Mouse (Mus musculus): ENCODE measurements around the gene Tmem120b.
A peak's percentile ranks its signal among the peaks of the same experiment; 100 is the strongest.
"Not testable (repeated sequence)": the region's sequence is repeated elsewhere in the genome, so short reads cannot be mapped to it uniquely, and the experiment has no call there.

Tmem120b gene

DNA sequence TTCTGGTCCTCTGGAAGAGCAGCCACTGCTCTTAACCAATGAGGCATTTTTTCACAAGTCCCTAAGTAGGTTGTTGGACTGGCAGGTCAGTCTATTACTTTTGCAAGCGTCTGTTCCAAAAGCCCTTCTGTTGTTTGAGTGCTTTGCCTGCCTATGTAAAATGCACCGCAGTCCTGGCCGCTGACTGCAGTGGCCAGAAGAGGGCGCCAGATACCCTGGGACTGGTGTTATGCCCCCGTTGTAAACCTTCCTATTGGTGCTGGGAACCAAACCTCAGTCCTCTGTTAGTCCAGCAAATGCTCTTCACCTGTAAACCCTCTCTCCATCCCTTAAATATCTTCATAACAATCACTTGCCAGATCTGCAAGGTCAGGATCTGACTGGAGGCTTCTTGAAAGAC, 16.5 kb upstream of the Tmem120b start:
- no peak for DNase-seq (ENCODE audit: low spot score)

DNA sequence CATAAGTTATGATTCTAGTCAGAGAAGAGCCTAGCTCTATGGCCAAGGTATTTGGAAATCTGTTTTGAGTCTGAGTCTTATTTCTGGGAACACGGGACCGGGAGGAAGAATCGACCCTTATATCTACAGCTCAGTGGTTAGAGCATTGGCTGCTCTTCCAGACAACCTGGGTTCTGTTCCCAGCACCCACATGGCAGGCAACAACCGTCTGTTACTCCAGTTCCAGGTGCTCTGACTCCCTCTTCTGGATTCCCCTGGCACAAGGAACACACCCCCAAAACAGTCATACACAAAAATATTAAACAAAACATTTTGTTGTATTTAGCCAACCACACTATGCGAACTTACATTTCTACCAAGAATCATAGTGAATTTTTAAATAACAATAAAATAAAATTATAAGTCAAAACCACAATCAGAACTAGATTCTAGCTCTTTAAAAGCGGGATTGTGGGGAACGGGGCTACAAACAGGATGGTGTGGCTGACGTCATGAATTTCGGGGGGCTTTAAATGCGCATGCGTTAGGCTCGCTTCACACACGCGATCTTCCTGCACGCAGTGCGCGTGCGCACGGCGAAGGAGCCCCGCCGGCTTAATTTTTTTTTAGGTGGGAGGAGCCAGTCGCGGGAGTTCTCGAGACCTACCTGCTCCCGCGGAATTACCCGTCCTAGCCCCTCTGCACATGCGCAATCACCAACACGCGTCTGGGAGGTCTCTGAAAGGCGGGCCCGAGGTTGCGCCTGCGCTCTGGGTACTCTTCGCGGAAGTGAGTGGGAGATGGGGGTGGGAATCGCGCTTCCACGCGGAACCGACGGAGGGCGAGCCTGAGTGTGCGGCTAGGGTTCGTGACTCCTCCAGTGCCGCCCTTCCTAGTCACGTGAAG, 10.6 kb upstream of the Tmem120b start:
- peak; percentile 96 for DNase-seq (ENCODE audit: low spot score)

DNA sequence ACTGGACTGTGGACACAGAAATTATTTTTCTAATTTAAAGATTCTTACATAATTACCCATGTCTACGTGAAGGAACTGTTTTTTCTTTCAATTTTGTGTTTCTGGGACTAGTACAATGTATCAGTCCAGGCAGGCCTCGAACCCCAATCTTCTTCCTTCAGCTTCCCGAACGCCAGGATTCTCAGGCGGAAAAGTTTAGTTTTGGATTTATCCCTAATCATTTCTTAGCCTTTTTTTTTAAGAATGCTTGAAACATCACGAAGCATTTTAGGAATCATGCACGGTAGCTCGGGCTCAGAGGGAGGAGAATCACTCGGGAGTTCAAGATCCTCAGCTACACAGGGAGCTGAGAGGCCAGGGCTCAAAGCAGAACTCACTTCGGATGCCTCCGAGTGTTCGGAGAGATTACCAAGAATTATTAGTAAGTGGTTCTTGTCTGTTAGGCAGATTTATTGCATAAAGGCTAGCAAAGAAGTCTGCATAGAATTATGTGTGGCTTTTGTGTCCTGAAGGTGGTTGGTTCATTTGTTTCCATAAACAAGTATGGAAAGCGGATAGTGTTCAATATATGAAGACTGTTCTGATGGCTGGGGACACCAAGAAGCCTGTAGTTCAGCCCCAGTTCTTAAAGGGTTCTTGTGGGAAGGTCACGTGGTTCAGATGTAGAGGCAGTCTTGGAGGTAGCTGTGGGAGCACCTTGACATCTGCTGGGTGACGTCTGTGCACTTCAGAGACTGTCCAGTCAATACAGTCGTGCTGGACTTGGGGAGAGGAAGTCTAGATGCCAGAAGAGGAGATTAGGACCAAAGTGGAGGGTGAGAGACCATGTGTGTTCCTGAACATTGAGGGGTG, 9.7 kb upstream of the Tmem120b start:
- DNase-seq (ENCODE audit: low spot score) = no peak

DNA sequence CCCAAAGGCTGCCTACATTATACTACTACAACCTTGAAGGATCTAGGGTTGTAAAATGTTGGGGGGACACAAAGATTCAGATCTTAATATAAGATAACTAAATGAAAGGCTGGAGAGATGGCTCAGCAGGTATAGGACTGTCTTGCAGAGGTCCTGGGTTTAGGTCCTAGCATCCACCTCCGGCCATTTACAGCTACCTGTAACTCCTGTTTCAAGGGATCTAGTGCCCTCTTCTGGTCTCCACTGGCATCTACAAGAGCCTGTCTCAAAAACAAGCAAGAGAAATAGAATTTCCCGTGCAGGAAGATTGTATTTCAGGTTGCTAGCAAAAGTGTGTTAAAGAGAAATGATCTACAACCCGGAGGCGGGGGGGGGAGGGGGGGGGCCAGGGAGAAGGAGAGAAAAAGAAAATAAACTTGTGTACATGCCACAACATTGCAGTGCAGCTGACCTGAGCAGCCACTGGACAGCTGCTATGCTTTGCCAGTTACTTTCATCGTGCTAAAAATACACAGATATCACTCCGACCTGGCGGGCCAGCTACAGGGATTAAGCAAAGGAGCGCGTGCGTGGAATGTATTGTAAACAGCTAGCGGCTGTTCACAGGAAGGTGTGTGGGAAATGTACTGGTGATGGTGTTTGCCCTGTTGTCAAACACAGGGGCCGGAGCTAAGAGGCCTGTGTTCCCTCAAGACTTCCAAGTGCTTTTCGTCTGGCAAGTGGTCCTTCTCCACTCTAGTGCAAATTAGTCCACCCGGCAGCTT, 8.3 kb upstream of the Tmem120b start:
- DNase-seq (ENCODE audit: low spot score) = no peak

DNA sequence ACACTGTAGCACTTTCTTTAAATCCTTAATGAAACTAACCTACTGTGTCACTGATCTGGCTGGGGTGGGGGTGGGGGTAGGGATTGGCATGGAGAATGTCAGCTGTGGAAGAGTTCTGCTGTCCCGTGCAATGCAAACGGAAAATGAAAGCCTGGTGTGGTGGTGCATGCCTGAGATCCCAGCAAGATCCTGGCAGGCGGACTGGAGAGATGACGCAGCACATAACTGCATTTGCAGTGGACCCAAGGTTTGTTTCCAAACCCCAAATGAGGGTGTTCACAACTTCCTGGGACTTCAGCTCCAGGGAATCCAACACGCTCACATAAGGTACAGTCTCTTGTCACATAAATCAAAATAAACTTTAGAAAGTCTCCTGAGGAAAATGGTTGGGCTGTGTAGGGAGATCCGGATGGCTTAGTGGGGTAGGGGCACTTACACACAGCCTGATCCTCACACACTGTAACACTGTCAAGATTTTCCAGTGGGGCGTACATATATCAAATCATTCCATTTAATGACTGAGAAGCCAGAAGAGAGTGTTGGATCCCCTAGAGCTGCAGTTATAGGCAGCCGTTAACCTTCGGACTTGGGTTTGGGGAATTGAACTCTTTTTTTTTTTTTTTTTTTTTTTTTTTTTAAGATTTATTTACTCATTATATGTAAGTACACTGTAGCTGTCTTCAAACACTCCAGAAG, 7.4 kb upstream of the Tmem120b start:
- DNase-seq (ENCODE audit: low spot score) = no peak

DNA sequence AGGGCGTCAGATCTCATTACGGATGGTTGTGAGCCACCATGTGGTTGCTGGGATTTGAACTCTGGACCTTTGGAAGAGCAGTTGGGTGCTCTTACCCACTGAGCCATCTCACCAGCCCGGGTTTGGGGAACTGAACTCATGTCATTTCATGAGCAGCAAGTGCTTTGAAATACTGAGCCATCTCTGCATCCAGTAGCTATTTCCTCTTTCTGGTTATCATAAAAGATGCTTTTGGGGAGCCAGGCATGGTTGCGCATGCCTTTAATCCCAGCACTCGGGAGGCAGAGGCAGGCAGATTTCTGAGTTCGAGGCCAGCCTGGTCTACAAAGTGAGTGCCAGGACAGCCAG, 6.8 kb upstream of the Tmem120b start:
- DNase-seq (ENCODE audit: low spot score) = not testable (repeated sequence)

DNA sequence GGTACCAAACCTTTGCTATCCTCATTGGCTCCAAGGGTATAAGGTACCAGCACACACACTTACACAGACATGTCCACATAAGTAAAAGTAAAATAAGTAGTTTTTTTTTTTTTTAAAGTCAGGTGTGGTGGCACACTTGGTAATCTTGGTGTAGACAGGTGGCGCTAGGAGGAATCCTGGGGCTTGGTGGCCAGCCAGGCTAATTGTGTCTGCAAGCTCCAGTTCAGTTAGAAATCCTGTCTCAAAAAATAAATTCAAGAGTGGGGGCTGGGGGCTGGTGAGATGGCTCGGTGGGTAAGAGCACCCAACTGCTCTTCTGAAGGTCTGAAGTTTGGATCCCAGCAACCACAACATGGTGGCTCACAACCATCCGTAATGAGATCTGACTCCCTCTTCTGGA, 5.1 kb upstream of the Tmem120b start:
- DNase-seq (ENCODE audit: low spot score) = no peak

DNA sequence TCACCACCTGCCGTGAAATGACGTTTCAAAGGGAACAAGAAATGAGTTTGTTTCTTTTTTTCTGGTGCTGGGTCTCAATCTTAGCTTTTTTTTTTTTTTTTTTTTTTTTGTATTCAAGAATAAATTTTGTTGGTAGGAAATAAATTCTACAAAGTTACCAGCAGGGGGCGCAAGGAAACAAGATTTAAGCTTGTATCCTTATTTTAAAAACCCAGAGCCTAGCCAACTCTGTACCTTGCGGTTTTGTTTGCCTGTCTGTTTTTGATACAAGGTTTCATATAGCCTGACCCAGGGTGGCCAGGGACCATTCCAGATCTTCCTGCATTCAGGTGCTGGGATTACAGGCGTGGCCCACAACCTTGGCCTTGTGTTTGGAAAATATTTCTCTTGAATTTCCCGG, 4.0 kb upstream of the Tmem120b start:
- DNase-seq (ENCODE audit: low spot score) = no peak

DNA sequence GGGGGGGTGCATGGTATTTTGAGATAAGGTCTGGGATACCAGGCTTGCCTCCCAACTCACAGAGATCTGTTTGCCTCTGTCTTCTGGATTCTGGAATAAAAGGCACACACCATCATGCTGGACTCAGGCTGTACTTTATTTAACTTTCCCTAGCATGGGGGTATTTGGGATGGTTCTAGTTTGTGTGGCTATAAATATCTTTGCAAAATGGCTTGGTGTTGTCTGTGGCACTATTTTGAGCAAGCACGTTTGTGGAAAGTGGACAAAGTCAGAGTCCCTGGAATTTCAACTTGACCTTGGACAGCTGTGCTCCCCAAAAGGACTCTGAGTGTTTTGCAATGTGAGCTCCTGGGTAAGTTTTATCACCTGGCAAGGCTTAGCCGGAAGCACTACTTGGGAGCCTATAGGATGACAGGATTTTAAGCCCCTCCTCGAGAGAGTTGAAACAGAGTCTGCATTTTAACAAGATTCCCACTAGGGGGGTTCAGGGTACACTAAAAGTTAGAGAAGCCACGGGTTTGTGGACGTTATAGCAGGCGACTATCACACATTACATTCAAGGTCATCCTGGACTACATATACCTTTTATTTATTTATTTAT, 720 bp upstream of the Tmem120b start:
- DNase-seq (ENCODE audit: low spot score) = no peak

DNA sequence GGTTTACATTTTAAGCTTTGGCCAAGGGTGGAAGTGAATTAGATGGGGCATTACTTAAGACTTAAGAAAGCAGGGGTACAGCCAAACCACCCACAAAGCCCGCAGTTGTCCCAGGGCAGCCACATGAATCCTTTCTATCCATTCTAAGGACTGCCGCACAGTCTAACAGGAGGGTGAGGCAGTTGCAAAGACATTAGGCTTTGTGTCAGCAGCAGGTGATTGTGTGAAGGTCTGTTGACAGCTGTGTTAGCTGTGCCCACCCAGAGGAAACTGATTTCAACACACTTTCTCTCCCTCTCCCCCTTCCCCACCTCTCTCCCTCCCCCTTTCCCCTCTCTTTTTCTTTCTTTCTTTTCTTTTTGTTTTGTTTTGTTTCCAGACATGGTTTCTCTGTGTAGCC, 499 bp downstream of the Tmem120b start:
- DNase-seq (ENCODE audit: low spot score) = no peak

DNA sequence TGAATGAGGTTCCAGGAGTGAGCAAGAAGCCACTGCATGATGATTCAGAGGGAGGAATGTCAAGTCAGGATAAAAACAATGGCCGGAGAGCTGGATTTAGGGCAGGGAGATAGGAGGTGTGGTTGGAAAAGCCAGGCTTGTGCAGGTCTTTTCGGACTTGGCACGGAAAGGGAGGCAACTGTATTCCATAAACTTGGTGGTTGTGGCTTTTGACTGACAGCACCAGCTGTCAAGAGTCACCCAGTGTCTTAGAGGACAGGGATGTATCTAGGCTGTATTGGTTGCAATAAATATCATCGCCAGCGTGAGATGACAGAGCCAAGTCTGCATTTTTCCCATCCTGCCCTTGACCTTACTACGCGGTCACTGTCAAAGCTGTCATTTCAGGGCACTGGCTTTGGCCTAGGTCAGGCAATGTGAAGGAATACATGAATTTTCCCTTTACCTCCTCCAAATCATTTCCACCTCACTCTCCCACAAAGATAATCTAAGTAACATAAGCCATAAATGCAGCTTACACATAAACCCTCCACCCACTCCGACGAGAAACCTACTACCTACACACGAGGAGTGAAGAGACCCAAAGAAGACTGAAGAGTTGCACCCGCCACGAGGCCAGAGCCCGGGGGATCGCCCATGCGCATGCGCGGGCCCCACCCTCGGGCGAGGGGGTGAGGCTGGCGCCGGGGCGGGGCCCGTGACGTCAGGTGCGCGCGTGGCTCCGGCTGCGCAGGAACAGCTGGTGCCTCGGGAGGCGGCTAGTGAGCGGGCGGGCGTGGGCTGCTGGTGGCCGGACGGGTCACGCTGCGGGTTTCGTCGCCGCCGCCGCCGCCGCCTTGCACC, 7.6 kb downstream of the Tmem120b start:
- peak; percentile 50 for DNase-seq (ENCODE audit: low spot score)

DNA sequence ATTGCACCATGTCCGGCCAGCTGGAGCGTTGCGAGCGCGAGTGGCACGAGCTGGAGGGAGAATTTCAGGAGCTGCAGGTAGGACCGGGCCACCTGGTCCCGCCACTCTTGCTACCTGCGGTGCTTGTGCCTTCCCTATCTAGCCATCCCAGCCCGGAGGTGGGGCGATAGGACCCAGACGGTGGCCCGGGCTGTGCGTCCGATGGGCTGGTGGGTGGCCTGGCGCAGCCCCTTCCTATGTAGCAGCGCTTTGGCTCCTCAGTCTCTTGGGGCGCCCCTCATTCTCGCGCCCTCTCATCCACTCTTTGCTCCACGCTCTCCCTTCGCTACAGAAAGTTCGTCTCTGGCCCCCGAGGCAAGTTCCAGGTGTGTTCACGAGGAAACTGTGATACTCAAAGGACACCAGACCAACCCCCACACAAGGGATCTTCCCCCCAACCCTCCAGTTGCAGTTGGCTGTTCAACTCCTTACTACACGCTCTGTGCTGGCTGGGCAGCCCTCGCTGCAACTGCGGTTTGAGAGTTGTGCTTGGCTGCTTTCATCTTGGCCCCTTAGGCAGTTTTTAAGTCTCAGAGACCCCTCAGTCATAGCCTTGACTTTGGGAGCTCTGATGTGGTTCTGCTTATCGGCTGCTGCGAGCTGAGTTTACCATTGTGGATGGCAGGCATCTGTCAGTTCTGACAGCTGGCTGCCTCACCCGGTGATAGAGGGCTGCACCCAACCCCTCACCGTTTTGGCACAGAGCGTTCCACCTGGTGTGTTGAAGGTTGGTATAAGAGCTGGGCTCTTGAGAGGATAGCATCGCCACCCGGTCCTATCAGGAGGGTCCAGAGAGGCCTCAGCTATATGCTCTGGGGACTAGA, 8.4 kb downstream of the Tmem120b start:
- no peak for DNase-seq (ENCODE audit: low spot score)

DNA sequence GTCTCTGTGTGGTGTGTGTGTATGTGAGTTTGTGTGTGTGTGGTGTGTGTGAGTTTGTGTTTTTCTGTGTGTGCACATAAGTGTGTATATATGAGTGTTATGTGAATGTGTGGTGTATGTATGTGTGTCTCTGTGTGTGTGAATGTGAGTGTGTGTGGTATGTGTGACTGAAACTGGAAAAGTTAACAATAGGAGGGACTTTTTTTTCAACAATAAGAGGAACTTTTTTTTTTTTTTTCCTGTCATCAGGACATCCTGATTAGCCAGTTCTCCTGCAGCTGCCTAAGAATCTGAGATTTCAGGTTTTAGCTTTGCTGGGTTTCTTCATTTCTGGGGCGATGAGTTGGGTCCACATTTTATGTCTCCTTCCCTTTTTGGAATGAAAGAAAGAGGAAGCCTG, 11.4 kb downstream of the Tmem120b start:
- DNase-seq (ENCODE audit: low spot score) = no peak

DNA sequence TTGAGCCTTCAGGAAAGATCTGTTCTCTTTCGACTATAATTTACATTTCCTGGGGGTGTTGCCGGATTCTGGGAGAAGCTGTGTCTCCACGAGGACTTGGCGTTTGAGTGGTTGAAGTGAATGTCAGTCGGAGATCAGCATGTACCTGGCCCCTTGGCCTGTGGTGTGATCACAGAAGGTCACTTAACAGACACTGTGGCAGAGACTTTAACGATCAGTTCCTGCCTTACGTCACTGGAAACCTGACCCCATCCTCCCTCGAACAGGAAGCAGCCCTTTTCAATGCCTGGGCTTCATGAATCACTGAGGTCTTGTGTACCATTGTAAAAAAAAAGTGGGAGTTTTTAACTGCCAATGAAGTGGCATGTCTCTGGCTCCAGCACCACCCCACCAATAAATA, 11.8 kb downstream of the Tmem120b start:
- DNase-seq (ENCODE audit: low spot score) = no peak

DNA sequence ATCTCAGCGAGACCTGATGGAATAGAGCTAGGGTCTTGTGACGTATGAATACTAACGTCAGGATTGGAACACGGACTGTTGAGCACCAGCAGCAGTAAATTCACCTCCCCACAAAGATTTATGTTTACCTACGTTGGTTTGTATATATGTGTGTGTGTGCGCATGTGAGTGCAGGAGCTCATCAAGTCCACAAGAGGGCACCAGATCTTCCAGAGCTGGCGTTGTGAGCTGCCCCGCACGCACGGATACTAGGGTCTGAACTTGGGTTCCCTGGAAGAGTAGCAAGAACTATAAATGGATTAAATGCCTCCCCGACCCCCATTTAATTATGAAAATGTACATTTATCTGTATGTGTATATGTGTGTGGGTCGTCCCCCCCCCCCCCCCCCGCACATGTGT, 12.3 kb downstream of the Tmem120b start:
- no peak for DNase-seq (ENCODE audit: low spot score)

DNA sequence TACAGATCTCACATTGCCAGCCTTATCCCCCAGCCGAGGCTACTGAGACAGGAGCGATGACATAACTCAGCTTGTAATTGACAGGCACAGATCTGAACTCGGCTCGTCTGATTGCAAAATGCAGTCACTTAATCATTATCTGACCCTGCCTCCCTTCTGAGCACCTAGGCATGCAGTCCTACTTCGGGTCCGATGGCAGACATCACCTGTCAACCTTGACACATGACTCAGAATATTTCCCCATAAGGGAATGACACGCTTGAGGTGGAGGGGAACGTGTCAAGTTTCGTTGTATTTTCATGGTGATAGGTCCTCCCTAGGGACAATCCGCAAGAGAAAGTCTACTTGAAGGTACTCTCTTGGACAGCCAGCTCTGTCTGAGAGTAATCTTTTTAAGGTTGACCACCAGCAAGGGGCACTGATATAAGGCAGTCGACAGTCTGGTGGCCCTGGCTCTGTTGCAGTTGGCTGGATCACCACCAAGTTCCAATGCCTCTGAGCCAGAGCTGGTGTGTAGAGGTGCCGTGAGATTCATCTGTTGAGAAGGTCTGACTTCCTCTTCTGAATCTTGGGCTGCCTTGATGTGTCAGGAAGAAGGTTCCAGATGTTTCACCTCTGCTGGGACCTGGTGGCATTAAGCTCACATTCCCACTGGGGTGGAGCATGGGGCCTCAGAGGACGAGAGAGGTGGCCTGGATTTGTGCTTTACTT, 15.3 kb downstream of the Tmem120b start:
- no peak for DNase-seq (ENCODE audit: low spot score)

DNA sequence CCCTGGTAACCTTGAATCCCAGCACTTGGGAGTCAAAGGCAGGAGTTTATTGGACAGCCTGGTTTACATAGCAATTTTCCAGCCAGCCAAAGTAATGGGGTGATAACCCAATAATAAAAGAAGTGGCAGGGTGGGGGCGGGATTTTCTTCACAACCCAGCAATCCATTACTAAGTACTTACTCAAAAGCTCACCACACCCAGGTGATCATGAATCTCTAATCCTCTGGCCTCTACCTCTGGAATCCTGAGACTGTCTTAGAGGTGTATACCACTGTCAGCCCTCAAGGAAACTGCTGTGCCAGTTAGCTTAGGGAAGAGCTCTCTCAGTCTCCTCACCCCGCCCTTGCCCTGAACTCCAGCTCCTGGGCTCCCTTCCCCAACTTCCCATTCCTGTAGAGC, 18.3 kb downstream of the Tmem120b start:
- DNase-seq (ENCODE audit: low spot score) = no peak

DNA sequence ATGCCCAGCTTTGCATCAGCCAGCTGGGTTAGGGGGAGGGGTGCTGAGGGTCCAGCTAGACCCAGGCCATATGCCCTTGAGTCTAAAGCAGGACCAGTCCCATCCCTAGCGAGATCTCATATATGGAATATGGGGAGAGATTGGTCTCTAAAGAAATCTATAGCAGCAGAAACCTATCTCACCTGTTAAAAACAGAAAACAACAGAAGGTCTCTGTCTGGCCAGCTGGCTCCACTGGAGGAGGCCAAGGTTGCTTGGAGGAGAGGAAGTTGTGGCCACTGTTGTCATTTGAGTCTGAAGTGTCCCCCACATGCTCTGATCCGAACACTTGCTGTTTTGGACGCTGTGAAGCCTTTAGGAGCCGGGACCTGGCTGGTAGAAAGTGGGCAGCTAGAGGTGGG, 20.6 kb downstream of the Tmem120b start:
- DNase-seq (ENCODE audit: low spot score) = no peak
